Mouse (Mus musculus) heart, postnatal 0 days (tissue): ENCODE measurements around the gene Insl3. TPM values are rescaled to one million over a fixed set of nuclear protein-coding genes. Genes with fewer than 3 reads are reported as not detected.
A peak's percentile ranks its signal among the peaks of the same experiment; 100 is the strongest.
"Not testable (repeated sequence)": the region's sequence is repeated elsewhere in the genome, so short reads cannot be mapped to it uniquely, and the experiment has no call there.

Experiments used
- ATAC-seq: fragments of 200-750 bp; cut with Nextera tagmentation; 2 replicates; pipeline ENCODE4 v1.8.0; 2017; ENCODE audit warnings: low read depth, moderate number of reproducible peaks, moderate library complexity; ENCODE audit not compliant: insufficient read depth
- DNase-seq: peaks from one replicate; pipeline ENCODE4 v3.0.0-alpha.2; 2016; ENCODE audit warnings: low spot score
- H3K27ac ChIP-seq: fragments of 300-500 bp; sonication (generic); 2 replicates; pipeline ENCODE4 v1.5.1; 2014; ENCODE audit warnings: low read depth, mild to moderate bottlenecking
- H3K27me3 ChIP-seq: fragments of 300-500 bp; sonication (generic); 2 replicates; pipeline ENCODE4 v1.6.1; 2014; ENCODE audit warnings: low read length, mixed read lengths; ENCODE audit not compliant: control insufficient read depth, insufficient read depth
- H3K36me3 ChIP-seq: fragments of 300-500 bp; sonication (generic); replicated peaks from 2 replicates; pipeline ENCODE4 v1.6.1; 2014; ENCODE audit warnings: low read length, mixed read lengths; ENCODE audit not compliant: control insufficient read depth, insufficient read depth
- H3K4me1 ChIP-seq: fragments of 300-500 bp; sonication (generic); 2 replicates; pipeline ENCODE4 v1.6.1; 2014; ENCODE audit warnings: antibody characterized with exemption; ENCODE audit not compliant: control insufficient read depth, insufficient read depth
- H3K4me2 ChIP-seq: fragments of 300-500 bp; sonication (generic); 2 replicates; pipeline ENCODE4 v1.6.1; 2014; ENCODE audit warnings: low read depth, mild to moderate bottlenecking, low read length, moderate library complexity
- H3K4me3 ChIP-seq: fragments of 300-500 bp; sonication (generic); 2 replicates; pipeline ENCODE4 v1.5.1; 2014; ENCODE audit warnings: low read depth, low read length
- H3K9ac ChIP-seq: fragments of 300-500 bp; sonication (generic); replicated peaks from 2 replicates; pipeline ENCODE4 v1.6.1; 2014; ENCODE audit warnings: low read depth, low read length, mixed read lengths
- H3K9me3 ChIP-seq: fragments of 300-500 bp; sonication (generic); replicated peaks from 2 replicates; pipeline ENCODE4 v1.6.1; 2016; ENCODE audit warnings: low read length; ENCODE audit not compliant: control insufficient read depth
- CTCF ChIP-seq: IDR thresholded peaks from 2 replicates; pipeline ENCODE4 v1.5.1; 2016; ENCODE audit warnings: antibody characterized with exemption, control low read depth, low read depth
- EP300 ChIP-seq: IDR thresholded peaks from 2 replicates; pipeline ENCODE4 v1.6.1; 2016; ENCODE audit warnings: antibody characterized with exemption, low read depth
- WGBS: fragments of 180-500 bp; shearing (Covaris S2); extraction: QIAGEN DNeasy Blood & Tissue Kit; methylation state at CpG from one replicate; pipeline ENCODE4 v1.1.7; 2014; 5-methylcytosine and 5-hydroxymethylcytosine counted together
- polyA plus RNA-seq: library from polyadenylated mRNA; unstranded; fragments of >200 nt; fragmentation: Nextera tagmentation; extraction: Ambion mirVana; gene quantifications from 2 replicates; pipeline ENCODE4 v1.2.1, GENCODE M21; 2015
- total RNA-seq: library from RNA; depleted of rRNA; stranded (reverse); fragments of >200 nt; gene quantifications from 2 replicates; pipeline ENCODE4 v1.2.3, GENCODE M21; 2014; ENCODE audit warnings: low replicate concordance; rRNA removed

Gene Insl3
- total and polyA plus RNA-seq, 2 experiments from 2014 or later = 1.5 TPM; not detected in 1

GRCm38 (mm10) chr8:71731652-71732230 is 42.7 kb downstream of the Insl3 start:
- H3K9me3 ChIP-seq = no peaks in the 10 kb centered on the region
- ATAC-seq (no peak), DNase-seq (peak; percentile 42)
- no peak overlapping the region for H3K9ac ChIP-seq
- TF ChIP-seq CTCF (peak; percentile 62), EP300 (no peak)
- no peak overlapping the region for H3K27ac ChIP-seq
- H3K27me3 ChIP-seq = peaks cover 11% of the 10 kb centered on the region; the same call in 1 of the 2 replicates
- no peak overlapping the region for H3K4me3 ChIP-seq
- no peaks in the 10 kb centered on the region for H3K36me3 ChIP-seq
- no peak overlapping the region for H3K4me2 ChIP-seq
- WGBS = 41% methylated on average over 3 of the region's 3 CpGs
- 0 out of 2 replicates have a peak, but pooled peaks cover 7% of the 10 kb centered on the region for H3K4me1 ChIP-seq

GRCm38 (mm10) chr8:71738316-71738715 is 49.3 kb downstream of the Insl3 start:
- not testable (repeated sequence) for ATAC-seq, H3K27ac ChIP-seq, DNase-seq, H3K9me3 ChIP-seq, H3K9ac ChIP-seq, H3K36me3 ChIP-seq, H3K27me3 ChIP-seq, H3K4me3 ChIP-seq, H3K4me1 ChIP-seq, H3K4me2 ChIP-seq

Other genes starting within 250 kb of the Insl3 start
- 57.7 and 69.8 TPM in 2 replicates for gene Abhd8, start 225.6 kb upstream of the Insl3 start, total RNA-seq
- 32.8 and 36.6 TPM in 2 replicates for gene Abhd8, start 225.6 kb upstream of the Insl3 start, polyA plus RNA-seq
- 169 and 188 TPM in 2 replicates for gene Mrpl34, start 224.3 kb upstream of the Insl3 start, total RNA-seq
- 284 and 320 TPM in 2 replicates for gene Mrpl34, start 224.3 kb upstream of the Insl3 start, polyA plus RNA-seq
- 73.5 and 89.9 TPM in 2 replicates for gene Dda1, start 220.0 kb upstream of the Insl3 start, total RNA-seq
- gene Dda1, start 220.0 kb upstream of the Insl3 start, polyA plus RNA-seq = 62.7 and 66.4 TPM in 2 replicates
- 10.8 and 15.0 TPM in 2 replicates for gene Ano8, start 203.3 kb upstream of the Insl3 start, total RNA-seq
- 0.74 and 0.93 TPM in 2 replicates for gene Ano8, start 203.3 kb upstream of the Insl3 start, polyA plus RNA-seq
- 21.1 and 36.7 TPM in 2 replicates for gene Gtpbp3, start 201.1 kb upstream of the Insl3 start, total RNA-seq
- 10.3 and 11.3 TPM in 2 replicates for gene Gtpbp3, start 201.1 kb upstream of the Insl3 start, polyA plus RNA-seq
- 51.6 and 95.2 TPM in 2 replicates for gene Plvap, start 177.5 kb upstream of the Insl3 start, total RNA-seq
- 63.4 and 64.8 TPM in 2 replicates for gene Plvap, start 177.5 kb upstream of the Insl3 start, polyA plus RNA-seq
- 1.1 TPM in 1 of 2 replicates, not detected in the other for gene Ccdc194, start 163.5 kb upstream of the Insl3 start, total RNA-seq
- gene Ccdc194, start 163.5 kb upstream of the Insl3 start, polyA plus RNA-seq = 0.12 and 0.14 TPM in 2 replicates
- 101 and 109 TPM in 2 replicates for gene Bst2, start 151.8 kb upstream of the Insl3 start, total RNA-seq
- gene Bst2, start 151.8 kb upstream of the Insl3 start, polyA plus RNA-seq = 42.9 and 43.3 TPM in 2 replicates
- gene Mvb12a, start 146.3 kb upstream of the Insl3 start, total RNA-seq = 47.6 and 61.5 TPM in 2 replicates
- 54.4 and 55.3 TPM in 2 replicates for gene Mvb12a, start 146.3 kb upstream of the Insl3 start, polyA plus RNA-seq
- gene Tmem221, start 130.3 kb upstream of the Insl3 start, total RNA-seq = 0.08 TPM in 1 of 2 replicates, not detected in the other
- 0.23 and 0.37 TPM in 2 replicates for gene Tmem221, start 130.3 kb upstream of the Insl3 start, polyA plus RNA-seq
- gene Nxnl1, start 122.6 kb upstream of the Insl3 start, total RNA-seq = 0.50 TPM in 1 of 2 replicates, not detected in the other
- gene Nxnl1, start 122.6 kb upstream of the Insl3 start, polyA plus RNA-seq = 0.12 TPM in 2 replicates
- gene Slc27a1, start 120.3 kb upstream of the Insl3 start, total RNA-seq = 68.4 and 178 TPM in 2 replicates
- gene Slc27a1, start 120.3 kb upstream of the Insl3 start, polyA plus RNA-seq = 62.1 and 68.5 TPM in 2 replicates
- gene Pgls, start 97.0 kb upstream of the Insl3 start, total RNA-seq = 333 and 425 TPM in 2 replicates
- 210 and 212 TPM in 2 replicates for gene Pgls, start 97.0 kb upstream of the Insl3 start, polyA plus RNA-seq
- 0.04 and 12.6 TPM in 2 replicates for gene Fam129c, start 91.6 kb upstream of the Insl3 start, total RNA-seq
- gene Fam129c, start 91.6 kb upstream of the Insl3 start, polyA plus RNA-seq = 0.59 and 1.6 TPM in 2 replicates
- gene Colgalt1, start 78.2 kb upstream of the Insl3 start, total RNA-seq = 84.1 and 108 TPM in 2 replicates
- gene Colgalt1, start 78.2 kb upstream of the Insl3 start, polyA plus RNA-seq = 32.7 and 35.4 TPM in 2 replicates
- 0.57 and 1.2 TPM in 2 replicates for gene Unc13a, start 17.5 kb upstream of the Insl3 start, total RNA-seq
- 0.51 and 0.60 TPM in 2 replicates for gene Unc13a, start 17.5 kb upstream of the Insl3 start, polyA plus RNA-seq
- gene Jak3, start 12.9 kb upstream of the Insl3 start, total RNA-seq = 14.6 and 16.9 TPM in 2 replicates
- 5.7 and 5.8 TPM in 2 replicates for gene Jak3, start 12.9 kb upstream of the Insl3 start, polyA plus RNA-seq
- 8.7 TPM in 2 replicates for gene B3gnt3, start 12.6 kb downstream of the Insl3 start, total RNA-seq
- 6.4 TPM in 2 replicates for gene B3gnt3, start 12.6 kb downstream of the Insl3 start, polyA plus RNA-seq
- 0.04 and 1.1 TPM in 2 replicates for gene Fcho1, start 36.5 kb downstream of the Insl3 start, total RNA-seq
- 0.92 and 1.4 TPM in 2 replicates for gene Fcho1, start 36.5 kb downstream of the Insl3 start, polyA plus RNA-seq
- 0.85 and 6.6 TPM in 2 replicates for gene Zfp709, start 192.8 kb downstream of the Insl3 start, total RNA-seq
- 3.6 and 3.9 TPM in 2 replicates for gene Zfp709, start 192.8 kb downstream of the Insl3 start, polyA plus RNA-seq
- gene Zfp882, start 219.4 kb downstream of the Insl3 start, total RNA-seq = 0.11 and 0.23 TPM in 2 replicates
- 1.8 TPM in 2 replicates for gene Zfp882, start 219.4 kb downstream of the Insl3 start, polyA plus RNA-seq
- 18.3 and 18.9 TPM in 2 replicates for gene Zfp617, start 219.4 kb downstream of the Insl3 start, total RNA-seq
- gene Zfp617, start 219.4 kb downstream of the Insl3 start, polyA plus RNA-seq = 20.2 and 21.9 TPM in 2 replicates